Mouse (Mus musculus) forelimb bud, embryonic 11.5 days (tissue): ENCODE results near the gene Cacnb4.

ENCODE experiments used
- DNase-seq: peaks from one replicate; pipeline ENCODE4 v3.0.0-alpha.2; 2012; ENCODE audit warnings: low read depth, low spot score

Gene Cacnb4

GRCm38 (mm10) chr2:52470044-52470560 is 206.5 kb downstream of the Cacnb4 start:
- no peak for DNase-seq

DNA sequence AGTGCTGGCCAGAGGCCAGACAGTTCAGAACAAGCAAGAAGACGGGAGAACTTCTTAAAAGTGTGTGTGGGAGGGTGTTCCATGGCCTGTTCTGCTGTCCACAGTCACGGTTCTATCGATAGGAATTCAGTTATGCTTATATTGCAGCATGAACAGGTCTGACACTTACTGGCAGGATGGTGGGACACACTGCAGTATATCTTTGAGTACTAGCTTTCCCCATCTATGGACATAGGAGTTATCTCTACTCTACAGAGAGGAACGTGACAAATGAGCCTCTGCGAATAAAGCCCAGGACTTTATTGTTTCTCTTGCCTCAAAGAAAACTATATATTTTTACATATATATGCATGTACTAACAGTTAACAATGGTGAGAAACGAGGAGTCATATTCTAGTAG is 209.0 kb downstream of the Cacnb4 start:
- no peak for DNase-seq

- DNase-seq = no peak
Observed at GRCm38 (mm10) chr2:52461206-52461967, 215.2 kb downstream of the Cacnb4 start.

- DNase-seq = peak; percentile 34
Observed at GRCm38 (mm10) chr2:52455606-52456479, 220.8 kb downstream of the Cacnb4 start.

- no peak for DNase-seq
Observed at GRCm38 (mm10) chr2:52449818-52450217, 226.8 kb downstream of the Cacnb4 start.

- no peak for DNase-seq
Observed at GRCm38 (mm10) chr2:52448916-52449315, 227.7 kb downstream of the Cacnb4 start.

GRCm38 (mm10) chr2:52446648-52447047 is 230.0 kb downstream of the Cacnb4 start:
- DNase-seq = no peak

GRCm38 (mm10) chr2:52442125-52442524 is 234.5 kb downstream of the Cacnb4 start:
- DNase-seq = peak; percentile 27

GRCm38 (mm10) chr2:52440420-52441015 is 236.1 kb downstream of the Cacnb4 start:
- no peak for DNase-seq

DNA sequence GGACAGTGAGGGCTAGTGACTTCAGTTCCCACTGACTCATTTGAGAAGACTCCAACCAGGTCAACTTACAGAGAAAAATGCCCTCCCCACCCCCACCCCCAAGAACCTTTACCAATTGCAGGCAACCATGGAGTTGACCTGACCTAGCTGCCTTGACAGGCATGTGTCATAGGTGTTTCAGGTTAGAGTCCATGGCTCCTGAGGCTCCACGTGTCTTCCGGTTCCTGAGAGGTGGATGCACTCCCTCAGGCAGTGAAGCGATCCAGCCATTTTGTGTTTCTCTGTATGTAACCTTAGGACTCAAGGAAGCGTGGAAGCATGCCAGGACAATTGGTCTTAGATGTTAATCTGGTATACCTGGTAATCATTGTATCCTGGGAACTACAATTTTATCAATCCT is 238.2 kb downstream of the Cacnb4 start:
- DNase-seq = no peak

DNA sequence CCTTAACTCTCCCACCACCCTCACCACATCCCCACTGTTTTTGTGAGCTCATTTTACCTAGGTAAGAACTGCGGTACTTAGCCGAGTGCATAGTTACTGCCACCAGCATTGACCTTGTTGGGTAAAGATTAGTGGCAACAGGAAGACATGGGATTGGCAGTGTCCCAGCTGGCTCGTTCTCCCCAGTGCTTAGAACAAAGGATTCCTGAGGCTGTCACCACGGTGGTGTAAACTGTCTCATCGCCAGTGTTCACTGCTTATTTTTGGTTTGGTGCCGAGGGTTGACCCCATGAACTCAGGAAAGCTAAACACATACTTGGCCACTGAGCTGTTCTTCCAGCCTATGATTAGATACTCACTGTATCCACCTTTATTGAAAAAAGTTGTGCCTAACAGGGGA is 238.6 kb downstream of the Cacnb4 start:
- DNase-seq = no peak

DNA sequence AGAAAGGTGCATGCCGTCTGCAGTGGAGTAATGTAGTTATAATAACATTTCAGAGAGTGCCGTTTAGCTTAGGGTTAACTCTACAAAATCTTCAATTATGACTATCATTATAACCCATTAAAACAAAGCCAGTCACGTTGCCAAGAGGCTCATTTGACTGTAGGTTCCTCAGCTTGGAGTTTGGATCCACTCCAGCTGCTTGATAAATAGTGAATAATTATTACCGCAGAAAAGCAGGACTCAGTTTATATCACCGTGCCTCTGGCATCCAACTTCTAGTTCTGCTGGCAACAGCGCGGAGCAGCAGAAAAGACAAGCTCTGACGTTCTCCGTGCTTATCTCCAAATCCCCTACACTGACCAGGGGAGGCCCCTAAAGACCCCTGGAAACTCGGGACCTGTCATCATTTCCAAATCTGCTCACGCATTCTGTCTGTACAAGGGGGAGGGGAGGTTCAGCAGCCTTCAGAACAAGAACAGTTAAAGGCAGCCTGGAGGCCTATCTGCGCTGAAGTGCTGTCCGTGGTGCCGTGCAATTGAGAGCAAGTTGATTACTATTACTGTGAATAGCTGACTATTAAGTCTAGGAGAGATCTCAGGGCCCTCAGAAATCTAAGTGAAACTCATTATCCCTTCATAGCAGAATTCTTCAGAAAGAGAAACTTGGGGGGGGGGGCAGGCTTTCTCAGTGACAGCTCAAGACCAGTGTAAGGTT is 240.6 kb downstream of the Cacnb4 start:
- no peak for DNase-seq

- DNase-seq = no peak
Observed at GRCm38 (mm10) chr2:52433365-52433764, 243.3 kb downstream of the Cacnb4 start.

DNA sequence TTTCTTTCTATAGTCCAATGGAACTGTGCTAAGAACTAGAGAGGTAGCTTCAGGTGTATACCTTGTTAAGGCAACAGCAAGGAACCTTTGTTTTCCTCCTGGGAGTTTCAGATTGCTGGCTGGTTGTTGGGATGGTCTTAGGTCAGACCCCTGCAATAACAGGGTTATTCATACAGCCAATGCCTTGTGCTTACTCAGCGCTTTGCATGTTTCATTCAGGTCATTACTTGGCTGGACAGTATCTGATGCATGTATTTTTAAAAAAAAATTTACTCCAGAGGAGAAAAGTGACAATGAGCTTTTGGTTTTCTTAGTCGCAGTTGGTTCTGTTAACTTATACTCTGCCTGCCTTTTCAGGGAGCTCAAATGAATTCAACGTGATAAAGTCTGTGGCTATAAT is 249.2 kb downstream of the Cacnb4 start:
- DNase-seq = no peak

- no peak for DNase-seq
Observed at GRCm38 (mm10) chr2:52426041-52426440, 250.6 kb downstream of the Cacnb4 start.

- no peak for DNase-seq
Observed at GRCm38 (mm10) chr2:52425523-52425795, 251.2 kb downstream of the Cacnb4 start.

DNA sequence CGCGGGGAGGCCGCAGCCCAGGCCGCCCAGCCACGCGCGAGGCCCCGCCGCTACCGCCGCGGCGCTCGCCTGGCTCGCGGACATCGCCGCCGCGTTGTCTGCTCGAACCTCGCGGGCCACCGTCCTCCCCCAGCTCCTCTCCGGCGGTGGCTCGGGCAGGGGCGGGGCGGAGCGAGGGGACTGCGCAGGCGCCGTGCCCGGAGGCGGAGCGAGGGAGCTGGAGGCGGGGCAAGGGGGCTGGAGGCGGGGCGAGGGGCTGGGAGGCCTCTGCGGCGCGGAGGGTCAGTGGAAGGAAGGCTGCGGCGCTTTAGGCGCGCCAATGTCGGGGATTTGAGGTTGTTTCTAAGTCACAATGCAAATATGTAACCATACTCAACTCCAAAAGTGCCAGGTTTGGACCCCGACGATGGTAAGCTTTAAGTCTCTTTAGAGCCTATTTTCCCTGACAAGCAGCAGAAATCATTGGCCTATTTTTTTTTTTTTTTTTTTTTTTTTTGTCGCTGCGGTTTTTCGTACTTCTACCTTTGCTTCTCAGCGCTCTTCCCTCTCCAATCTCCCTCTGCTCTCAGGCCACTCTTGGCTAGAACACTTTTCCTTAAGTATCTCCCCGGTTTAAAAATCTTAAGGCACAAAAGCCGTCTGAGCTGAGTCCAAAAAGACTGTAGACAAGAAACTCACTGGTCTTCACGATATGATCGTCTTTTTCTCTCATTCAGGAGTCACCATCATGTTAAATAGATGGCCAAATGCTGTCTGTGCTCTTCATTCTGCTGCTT is 251.7 kb downstream of the Cacnb4 start, which contains the start of gene Arl5a:
Gene Arl5a (minus strand): TSS at position 155 of the 776 bp plus-strand sequence.
- DNase-seq = peak; percentile 89

DNA sequence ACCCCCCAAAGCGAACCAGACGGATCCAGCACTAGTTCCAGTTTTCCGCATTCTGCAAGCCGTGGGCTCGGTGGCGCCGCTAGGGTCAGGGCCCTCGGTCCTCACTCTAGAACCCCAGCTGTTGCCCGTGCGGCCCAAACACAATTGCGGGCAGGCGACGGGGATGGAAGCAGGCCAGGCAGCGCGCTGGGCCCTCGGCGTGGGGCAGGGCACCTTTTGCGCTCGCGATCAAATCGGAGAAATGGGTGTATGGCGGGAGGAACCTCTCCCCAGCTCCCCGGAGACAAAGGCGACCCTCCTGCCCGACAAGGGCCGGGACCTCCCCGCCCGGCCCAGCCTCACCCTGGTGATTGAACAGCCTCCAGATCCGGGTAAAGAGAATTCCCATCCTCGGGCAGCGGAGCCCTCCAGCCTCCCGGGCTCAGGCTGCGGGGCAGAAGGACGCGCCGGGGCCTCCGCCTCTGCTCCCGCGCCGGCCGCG is 252.3 kb downstream of the Cacnb4 start:
- DNase-seq = peak; percentile 29

DNA sequence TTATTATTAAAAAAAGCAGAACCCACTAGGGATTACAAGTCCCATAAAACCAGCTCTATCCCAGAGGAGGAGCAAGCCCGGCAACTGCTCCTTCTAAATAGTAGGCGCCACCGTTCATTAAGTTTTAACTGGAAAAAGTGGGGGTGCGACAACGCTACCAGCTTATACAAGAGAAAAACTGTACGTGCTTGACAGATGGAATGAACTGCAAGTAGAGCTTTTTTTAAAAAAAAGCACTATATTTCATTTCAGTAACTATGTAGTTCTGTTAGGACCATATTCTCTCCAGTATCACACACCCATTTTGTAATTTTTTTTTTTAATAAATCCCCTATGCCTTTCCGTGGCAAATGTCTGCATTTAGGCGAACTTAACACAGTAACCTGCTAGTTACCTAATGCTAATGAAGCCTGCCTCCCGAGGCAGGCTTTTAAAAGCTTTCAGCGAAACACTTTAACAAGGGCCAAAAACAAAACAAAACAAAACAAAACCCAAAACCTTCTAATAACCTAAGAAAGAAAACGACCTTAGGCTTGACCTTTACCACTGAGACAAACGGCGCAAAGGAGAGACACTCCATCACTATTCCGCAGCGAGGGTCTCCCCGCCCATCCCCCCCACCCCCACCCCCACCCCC is 252.9 kb downstream of the Cacnb4 start:
- DNase-seq = no peak
